ENCODE assay signal across 20 mouse cellular contexts in the genomic region with DNA sequence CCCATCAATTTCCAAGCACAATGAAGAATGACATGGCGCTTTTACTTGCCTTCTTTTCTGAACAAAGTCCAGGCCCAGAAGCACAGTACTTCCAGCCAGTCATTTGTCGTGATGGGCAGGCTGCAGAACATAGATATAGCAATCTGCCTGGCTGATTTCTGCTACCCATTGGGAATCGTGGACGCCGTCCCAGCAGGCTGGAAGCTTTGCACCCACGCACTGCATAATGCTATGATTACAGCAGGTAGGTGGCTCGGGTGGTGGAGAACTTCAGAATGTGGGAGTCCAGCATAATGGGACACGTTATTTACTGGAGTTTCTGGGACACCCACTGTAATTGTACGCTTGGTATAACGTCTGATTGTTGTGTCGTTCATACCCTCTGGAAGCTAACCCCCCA.
A peak's percentile ranks its signal among the peaks of the same experiment; 100 is the strongest.
DNase-seq lines count a peak whose midpoint lies in the region; ATAC-seq lines count a peak whose summit lies in the region.
"Had no signal": no experiment of that assay in that cellular context is flagged by ENCODE, and none has a peak within 500 bp of the region (broad histone marks: within the 10 kb centered on the region; RNA-seq: fewer than 3 reads in every experiment).

No protein-coding gene starts in this region.

- H3K27me3 ChIP-seq in midbrain, embryonic 11.5 days (ENCODE audit: control insufficient read depth, insufficient read depth, low read length): no peaks in the 10 kb centered on the region
- H3K27me3 ChIP-seq: limb, embryonic 15.5 days; midbrain, embryonic 15.5 days had no signal

- no peak for ATAC-seq in midbrain, embryonic 11.5 days (ENCODE audit: low FRiP score)
- no peak for ATAC-seq in inflammation-experienced regulatory T-cells, adult 6 months
- ATAC-seq: liver, postnatal 0 days; midbrain, embryonic 15.5 days had no signal

- no peaks in the 10 kb centered on the region for H3K36me3 ChIP-seq in midbrain, embryonic 11.5 days (ENCODE audit: control insufficient read depth, insufficient read depth, low read length)
- H3K36me3 ChIP-seq: forebrain, embryonic 10.5 days; limb, embryonic 15.5 days; midbrain, embryonic 15.5 days had no signal

- 87% methylated on average over 11 of the region's 11 CpGs for WGBS in midbrain, embryonic 11.5 days

- no peak overlapping the region for H3K4me2 ChIP-seq in midbrain, embryonic 11.5 days
- H3K4me2 ChIP-seq: hindbrain, embryonic 14.5 days; limb, embryonic 15.5 days; midbrain, embryonic 15.5 days had no signal

- H3K4me1 ChIP-seq in midbrain, embryonic 11.5 days (ENCODE audit: control insufficient read depth, insufficient read depth, low read length): no peaks in the 10 kb centered on the region
- H3K4me1 ChIP-seq: forebrain, embryonic 10.5 days; limb, embryonic 15.5 days; midbrain, embryonic 15.5 days had no signal

- peak; percentile 33 to 67 for DNase-seq in frontal cortex, adult 2 months (ENCODE audit: extremely low spot score in 1 of 2, low spot score in 1 of 2)
- peak; percentile 61 to 85 for DNase-seq in layer of hippocampus, adult 18-20 months (ENCODE audit: low spot score in 2 of 2)
- peak; percentile 56 to 73 for DNase-seq in left cerebral cortex, adult 18-20 months (ENCODE audit: low spot score in 2 of 2)
- peak; percentile 14 for DNase-seq in right cerebral cortex, postnatal 14 days
- no peak for DNase-seq in midbrain, embryonic 11.5 days (ENCODE audit: low spot score, missing footprints)
- no peak for DNase-seq in thymus, adult 18-20 months
- DNase-seq: adrenal gland, adult 2 months; cerebellum, adult 9-10 months; gastrocnemius, postnatal 10 days; heart, postnatal 10 days; kidney, adult 2 months; kidney, postnatal 36 days; liver, postnatal 0 days had no signal

- no peak overlapping the region for H3K9ac ChIP-seq in midbrain, embryonic 11.5 days (ENCODE audit: low read length)
- H3K9ac ChIP-seq: hindbrain, embryonic 14.5 days; limb, embryonic 15.5 days; liver, postnatal 0 days; midbrain, embryonic 15.5 days had no signal

- H3K9me3 ChIP-seq in midbrain, embryonic 11.5 days (ENCODE audit: control insufficient read depth, low read length): no peaks in the 10 kb centered on the region
- H3K9me3 ChIP-seq: forebrain, embryonic 10.5 days; limb, embryonic 15.5 days; midbrain, embryonic 15.5 days had no signal

- no peak overlapping the region for H3K27ac ChIP-seq in midbrain, embryonic 11.5 days (ENCODE audit: low read depth, low read length)
- H3K27ac ChIP-seq: forebrain, embryonic 10.5 days; hindbrain, embryonic 14.5 days; limb, embryonic 15.5 days; macrophage; midbrain, embryonic 15.5 days; stomach, postnatal 0 days had no signal

- no peak overlapping the region for H3K4me3 ChIP-seq in midbrain, embryonic 11.5 days (ENCODE audit: low read depth, low read length)
- H3K4me3 ChIP-seq: forebrain, embryonic 10.5 days; limb, embryonic 15.5 days; midbrain, embryonic 15.5 days had no signal

Comparison
In these comparisons a context has a peak if more than half of its experiments do, and no peak if none do; other contexts are left out.
1. DNase-seq: peak in frontal cortex, adult 2 months (2 of 2), layer of hippocampus, adult 18-20 months (2 of 2), left cerebral cortex, adult 18-20 months (2 of 2) and right cerebral cortex, postnatal 14 days (single experiment); none in midbrain, embryonic 11.5 days (single experiment) and thymus, adult 18-20 months (0 of 2).